ENCODE assay signal across 8 mouse cellular contexts in the genomic region with DNA sequence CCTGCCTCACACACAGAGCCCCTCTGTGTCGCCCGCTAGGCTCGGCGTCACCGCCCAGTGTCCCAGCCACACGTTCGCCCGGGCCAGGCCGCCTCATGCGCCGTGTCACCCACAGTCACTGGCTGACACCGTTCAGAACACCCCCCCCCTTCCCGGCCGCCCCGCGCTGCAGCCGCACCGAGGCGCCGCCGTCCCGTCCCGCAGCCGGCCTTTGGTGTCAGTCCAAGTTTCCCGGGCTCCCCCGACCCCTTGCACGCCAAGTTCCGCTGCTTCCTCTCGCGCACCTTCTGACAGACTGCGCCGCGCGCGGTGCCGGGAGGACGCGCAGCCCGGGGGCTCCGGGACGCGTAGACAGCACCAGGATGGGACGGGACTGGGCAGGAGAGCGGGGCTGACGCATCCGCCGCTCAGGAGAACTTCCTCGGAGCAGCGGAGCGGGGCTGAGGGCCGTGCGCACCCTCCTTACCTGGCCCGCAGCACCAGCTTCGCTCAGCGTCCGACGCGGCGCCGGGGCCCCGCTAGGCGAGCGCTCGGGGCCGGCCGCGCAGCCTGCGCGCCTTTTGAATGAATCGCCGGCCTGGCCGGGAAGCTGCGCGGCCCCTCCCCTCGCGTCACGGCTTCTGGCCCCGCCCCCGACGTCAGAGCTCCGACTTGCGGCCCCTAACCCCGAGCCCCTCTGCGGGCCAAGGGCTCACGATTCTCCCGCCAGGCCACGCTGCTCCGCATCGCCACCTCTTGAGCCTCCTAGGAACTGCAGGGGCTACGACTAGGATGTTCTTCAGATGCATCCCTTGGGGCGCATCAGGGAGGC. TPM values are rescaled to one million over a fixed set of nuclear protein-coding genes. Genes with fewer than 3 reads are reported as not detected.
DNase-seq lines count a peak whose midpoint lies in the region.

A gene (minus strand): TSS at position 619 of the 811 bp plus-strand sequence.

- H3K9me3 ChIP-seq in megakaryocyte, embryonic 14.5 days: no peaks in the 10 kb centered on the region

- H3K4me1 ChIP-seq in megakaryocyte, embryonic 14.5 days: peaks cover 70% of the 10 kb centered on the region

- H3K27me3 ChIP-seq in megakaryocyte, embryonic 14.5 days (replicated peaks): peaks cover 1% of the 10 kb centered on the region

- H3K4me3 ChIP-seq in megakaryocyte, embryonic 14.5 days (replicated peaks): peak within 1 kb of the TSS; percentile 96

- H3K36me3 ChIP-seq in megakaryocyte, embryonic 14.5 days (replicated peaks; ENCODE audit: low read length): peaks cover 30% of the 10 kb centered on the region

- DNase-seq in adrenal gland, adult (ENCODE audit: inconsistent age in 2 of 2, low spot score in 1 of 2): peak; percentile 93 to 97
- DNase-seq in embryo, embryonic 10 days (ENCODE audit: low spot score): peak; percentile 97
- peak; percentile 98 for DNase-seq in gastrocnemius, postnatal 10 days
- DNase-seq in induced T-regulatory cell, adult 2 months (ENCODE audit: low read depth): peak; percentile 98
- peak; percentile 68 to 87 for DNase-seq in left cerebral cortex, adult 9 months (ENCODE audit: low spot score in 2 of 2)
- peak; percentile 84 to 87 for DNase-seq in right cerebral cortex, adult 2 months (ENCODE audit: low spot score in 2 of 2)
- DNase-seq in urinary bladder, postnatal 10 days (ENCODE audit: low spot score): peak; percentile 66

RNA-seq across cellular contexts. Expression of the gene that starts here (rescaled TPM):
- total RNA-seq in gastrocnemius, postnatal 10 days (2021): 10 to 100 TPM; 14.8 to 19.3 TPM
- 15.0 and 15.3 TPM in 2 replicates for polyA plus RNA-seq in megakaryocyte, embryonic 14.5 days (2012; ENCODE audit: insufficient read depth, low replicate concordance)

Comparison
In these comparisons a context has a peak if more than half of its experiments do, and no peak if none do; other contexts are left out.
1. Peak in every context shown above with its lines: DNase-seq and H3K4me3 ChIP-seq.